Mouse (Mus musculus) frontal cortex, postnatal 14 days (tissue): ENCODE measurements around the gene BC025446.
"Not testable (repeated sequence)": the region's sequence is repeated elsewhere in the genome, so short reads cannot be mapped to it uniquely, and the experiment has no call there.

ENCODE experiments used
- DNase-seq, 2 experiments: peaks; one replicate each; pipeline ENCODE4 v3.0.0; 2022; ENCODE audit warnings: low spot score in 2 of 2

BC025446 gene

DNA sequence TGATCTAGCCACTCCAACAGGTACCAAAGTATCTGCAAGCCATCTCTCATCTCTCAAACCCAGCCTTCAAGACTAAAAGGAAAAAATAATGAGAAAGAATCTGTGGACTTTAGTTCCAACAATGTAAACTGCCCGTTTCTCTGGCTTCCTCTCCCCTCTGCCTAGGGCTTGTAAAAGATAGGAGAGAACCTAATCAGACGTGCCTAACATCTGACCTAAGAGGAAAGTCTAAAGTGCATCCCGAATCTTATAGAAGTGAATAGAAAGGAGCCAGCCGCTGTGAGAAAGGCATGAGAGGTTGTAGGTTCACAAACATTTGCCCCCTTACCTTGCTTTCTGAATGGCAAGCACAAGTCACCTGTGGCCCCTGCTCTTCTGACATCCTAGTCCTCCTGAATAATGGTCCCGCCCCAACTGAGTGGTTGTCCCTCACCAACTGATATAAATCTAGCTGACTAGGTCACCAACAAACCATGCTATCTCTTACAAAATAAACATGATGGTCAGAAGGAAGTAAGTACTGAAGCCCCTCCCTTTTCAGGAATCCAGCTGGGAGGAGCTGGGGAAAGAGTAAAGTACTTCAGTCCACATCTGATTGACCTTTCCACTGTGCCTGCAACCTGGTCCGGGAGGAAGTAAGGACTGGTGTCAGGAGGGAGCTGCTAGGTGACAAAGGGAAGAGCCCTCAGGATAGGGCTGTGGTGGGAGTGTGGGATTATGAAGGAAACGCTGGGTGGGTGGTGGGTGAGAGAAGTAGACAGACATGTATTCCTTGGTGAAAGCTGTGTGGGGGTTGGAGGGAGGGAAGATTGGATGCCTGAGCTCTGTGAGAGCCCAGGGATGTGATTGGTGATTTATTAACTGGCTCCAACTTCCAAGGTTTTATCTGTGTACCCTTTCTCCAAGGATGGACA lies at the start of gene BC025446:
Gene BC025446 (plus strand): TSS at position 599 of the 914 bp plus-strand sequence.
- DNase-seq = no peak

DNA sequence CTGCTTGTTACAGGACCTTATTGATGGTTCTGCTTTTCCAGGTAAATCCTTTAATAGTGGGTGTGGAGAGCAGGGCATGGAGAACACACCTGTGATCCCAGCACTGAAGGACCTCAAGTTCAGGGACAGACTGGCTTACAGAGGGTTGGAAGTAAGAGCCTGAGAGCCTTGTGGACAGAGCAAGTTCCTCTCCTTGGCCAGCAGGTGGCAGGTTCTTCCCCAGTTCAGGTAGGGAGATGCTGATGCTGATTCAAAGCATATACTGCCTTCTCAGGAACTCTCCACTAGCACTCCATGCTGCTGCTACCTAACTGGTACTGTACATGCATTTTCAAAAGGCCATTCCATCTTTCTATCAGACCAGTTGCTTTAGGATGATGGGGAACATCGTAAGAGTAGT lies 40.7 kb upstream of the BC025446 start:
- peak in 1 of 2 experiments; percentile 15 for DNase-seq

DNA sequence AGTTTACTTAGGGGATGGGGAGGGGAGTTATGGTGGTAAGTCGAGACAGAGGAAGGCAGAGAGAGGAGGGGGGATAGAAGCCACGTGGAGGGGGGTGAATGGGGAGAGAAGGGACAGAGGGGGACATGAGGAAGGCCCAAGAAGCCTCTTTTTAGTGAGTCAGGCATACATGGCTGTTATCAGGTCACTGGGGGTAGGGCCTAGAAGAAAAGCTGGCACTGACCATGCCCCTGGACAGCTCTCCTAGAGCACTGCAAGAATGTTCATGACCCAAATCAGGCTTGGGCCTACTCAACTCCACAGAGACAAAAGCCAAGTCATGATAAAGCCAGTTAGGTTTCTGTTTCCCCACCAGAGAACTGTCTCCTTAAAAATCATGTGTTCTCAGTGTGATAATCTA lies 29.9 kb upstream of the BC025446 start:
- no peak for DNase-seq

DNA sequence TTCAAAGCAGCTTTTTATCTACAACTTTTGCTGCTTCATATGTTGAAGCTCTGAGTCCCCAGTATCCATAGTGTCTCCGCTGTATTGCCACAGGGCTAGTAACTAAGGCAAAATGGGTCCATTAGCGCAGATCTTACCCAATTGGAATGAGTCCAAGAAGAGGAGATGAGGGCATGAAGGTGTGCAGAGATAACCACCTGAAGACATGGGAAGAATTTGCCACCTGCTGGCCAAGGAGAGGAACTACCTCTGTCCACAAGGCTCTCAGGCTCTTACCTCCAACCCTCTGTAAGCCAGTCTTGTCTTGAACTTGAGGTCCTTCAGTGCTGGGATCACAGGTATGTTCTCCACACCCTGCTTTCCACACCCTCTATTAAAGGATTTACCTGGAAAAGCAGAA lies 27.1 kb upstream of the BC025446 start:
- DNase-seq = no peak

DNA sequence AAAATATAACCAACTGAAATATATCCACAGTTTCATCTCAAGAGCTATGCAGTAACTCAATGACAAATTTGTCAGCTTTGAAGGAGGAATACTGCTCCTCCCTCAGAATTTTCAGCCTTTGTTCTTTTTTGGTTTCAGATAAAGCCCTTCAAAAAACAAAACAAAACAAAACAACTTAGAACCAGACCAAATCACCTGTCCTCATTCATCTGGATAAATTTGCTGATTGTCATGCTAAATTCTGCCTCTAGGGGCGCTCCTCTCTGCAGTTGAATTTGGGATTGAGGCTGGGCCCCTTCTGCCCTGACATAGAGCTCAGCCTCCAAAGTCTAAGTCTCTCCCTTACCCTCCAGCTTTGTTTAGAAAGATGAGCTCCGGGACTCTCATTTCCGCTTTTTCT lies 25.6 kb upstream of the BC025446 start:
- not testable (repeated sequence) for DNase-seq

DNA sequence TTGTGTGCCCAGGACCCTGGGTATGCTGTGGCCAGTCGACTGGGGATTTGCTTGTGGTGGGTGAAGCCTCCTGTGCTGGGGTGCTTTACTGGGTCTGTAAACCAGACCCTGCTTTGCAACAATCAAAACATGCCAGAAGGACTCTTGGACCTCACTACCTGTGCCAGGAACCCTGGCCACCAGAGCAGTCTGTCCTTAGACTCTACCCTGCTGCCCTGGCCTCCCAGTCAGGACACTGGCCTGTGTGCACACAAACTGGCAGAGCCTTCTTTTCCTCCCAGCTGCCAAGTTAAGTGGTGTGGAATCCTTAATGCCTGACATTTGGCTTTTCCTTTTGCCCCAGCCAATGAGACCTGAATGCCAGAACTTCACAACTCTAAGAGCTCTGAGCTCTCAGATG lies 655 bp downstream of the BC025446 start:
- DNase-seq = no peak

DNA sequence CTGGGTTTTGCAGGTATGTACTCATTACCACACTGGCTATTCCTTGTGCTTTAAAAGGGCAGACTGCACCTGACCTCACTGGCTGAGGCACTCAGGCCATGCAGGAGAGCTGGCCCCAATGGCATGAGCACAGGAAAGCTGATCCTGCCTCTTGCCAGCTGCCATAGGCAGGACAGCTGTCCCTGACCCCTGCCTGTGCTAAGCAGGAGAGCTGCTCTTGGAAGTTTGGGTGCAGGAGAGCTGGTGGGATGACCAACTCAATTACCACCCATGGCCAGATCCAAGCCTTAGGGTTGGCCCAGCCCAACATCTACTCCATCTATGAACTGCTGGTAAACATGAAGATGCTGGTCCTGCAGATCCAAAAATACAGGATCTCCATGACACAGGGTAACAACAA lies 5.8 kb downstream of the BC025446 start:
- no peak for DNase-seq

DNA sequence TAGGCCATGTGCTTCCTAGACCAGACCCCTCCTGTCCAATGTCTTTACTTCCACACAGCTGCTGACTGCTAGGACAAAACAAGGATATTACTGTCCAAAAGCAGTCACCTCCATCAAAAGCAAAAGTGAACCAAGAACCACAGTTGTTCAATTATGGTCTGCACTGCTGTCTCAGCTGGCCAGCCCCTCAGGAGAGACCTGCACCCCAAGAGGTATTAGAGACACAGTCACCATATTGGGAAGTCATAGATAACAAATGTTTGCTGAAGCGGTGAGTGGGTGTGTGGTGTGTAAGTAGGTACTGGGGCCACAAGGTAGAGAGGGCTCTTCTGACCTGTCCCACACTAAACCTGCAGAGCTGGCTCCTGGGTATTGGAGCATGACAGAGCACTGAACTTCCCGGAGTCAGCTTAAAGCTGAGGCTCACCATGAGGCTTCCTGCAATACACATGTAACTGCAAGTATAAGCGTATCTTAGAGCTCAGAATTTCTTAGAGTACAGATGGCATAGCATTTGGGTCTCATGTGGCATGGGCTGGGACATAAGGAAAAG lies 21.6 kb downstream of the BC025446 start:
- no peak for DNase-seq

DNA sequence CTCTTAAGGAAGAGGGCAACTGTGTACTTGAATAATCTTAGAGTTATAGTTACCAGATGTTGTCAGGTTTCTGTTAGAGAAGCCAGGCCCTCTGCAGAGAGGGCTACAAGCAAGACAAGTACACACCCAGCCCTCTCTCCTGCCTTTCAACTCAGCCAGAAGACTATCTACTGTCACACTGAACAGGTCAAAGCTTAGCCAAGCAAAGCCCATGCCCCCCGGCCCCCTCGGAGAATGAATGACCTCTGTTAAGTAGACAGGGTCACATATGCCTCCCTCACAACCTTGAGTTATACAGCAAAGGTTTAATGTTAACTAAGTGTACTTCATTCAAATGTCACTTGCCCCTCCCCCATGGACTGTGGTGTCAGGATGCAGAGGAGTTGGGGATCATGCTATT lies 24.4 kb downstream of the BC025446 start:
- no peak for DNase-seq

DNA sequence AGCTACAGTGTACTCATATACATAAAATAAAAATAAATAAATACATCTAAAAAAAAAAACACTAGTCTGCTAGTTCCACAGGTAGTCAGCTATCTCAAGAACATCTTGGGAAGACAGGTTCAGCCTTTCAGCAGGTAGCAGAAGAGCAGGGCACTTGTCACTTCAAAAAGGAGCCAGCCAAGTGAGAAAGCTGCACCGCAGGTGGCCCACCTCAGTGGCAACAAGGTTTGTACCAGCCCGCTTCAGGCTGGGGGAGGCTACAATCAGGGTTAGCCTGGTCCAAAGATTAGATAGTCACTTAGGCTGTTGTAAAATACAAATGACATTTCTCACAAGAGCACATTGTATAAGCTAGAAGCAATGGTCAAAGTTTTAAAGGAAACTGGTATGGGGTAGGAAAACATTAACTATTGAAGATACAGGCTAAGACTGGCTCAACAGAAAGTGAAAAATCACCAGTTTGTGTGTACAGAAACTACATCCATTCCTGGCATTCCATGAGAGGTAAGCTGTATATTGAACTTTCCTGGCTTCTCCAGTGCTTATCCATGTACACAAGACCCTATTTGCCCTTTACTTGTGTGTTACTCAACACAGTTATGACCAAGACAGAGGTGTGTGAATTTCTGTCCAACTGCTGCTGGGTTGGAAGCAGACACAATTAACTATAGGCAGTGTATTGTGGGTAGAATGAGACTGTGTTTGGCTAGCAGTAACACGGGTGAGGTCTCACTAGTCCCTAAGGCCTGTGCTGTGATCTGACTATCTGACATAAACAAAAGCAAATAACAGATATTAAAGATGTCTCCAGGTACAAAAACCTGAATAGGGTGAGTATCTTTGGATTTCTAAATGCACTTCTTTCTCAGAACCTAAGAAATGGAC lies 26.8 kb downstream of the BC025446 start:
- DNase-seq = no peak

DNA sequence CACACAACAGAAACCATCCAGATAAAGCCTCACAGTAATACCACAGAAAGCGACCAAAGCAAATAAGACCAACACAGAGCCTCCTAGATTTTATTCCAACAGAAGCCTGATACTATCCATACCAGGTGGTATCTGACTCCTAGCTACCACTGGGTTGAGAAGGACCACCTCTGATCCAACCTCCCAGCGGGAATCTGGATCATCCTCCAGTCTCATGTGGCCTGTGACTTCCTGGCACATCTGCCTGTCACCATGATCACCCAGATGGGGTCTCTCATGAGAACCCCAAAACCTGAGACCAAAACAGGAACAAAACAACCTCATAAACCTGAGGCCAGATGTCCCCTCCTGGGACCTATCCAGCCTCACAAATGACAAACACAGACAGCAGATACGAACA lies 38.5 kb downstream of the BC025446 start:
- DNase-seq = no peak

DNA sequence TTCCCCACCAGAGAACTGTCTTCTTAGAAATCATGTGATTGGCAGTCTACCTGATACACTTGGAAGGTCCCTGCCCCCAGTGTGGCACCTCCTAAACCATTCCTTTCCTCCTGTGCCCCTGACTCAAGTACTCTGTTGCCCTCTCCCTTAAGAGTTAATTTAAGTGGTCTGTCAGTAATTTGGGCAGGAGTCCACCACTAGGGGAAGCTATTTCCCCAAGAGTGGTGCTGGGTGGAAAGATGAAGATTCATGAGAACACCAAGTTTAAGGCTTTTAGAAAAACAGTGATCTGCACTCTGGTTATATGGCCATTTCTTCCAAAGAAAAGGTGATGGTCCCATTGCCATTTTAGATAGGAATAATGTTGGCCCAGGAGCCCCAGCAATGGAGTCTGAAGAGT lies 49.7 kb downstream of the BC025446 start:
- no peak for DNase-seq

DNA sequence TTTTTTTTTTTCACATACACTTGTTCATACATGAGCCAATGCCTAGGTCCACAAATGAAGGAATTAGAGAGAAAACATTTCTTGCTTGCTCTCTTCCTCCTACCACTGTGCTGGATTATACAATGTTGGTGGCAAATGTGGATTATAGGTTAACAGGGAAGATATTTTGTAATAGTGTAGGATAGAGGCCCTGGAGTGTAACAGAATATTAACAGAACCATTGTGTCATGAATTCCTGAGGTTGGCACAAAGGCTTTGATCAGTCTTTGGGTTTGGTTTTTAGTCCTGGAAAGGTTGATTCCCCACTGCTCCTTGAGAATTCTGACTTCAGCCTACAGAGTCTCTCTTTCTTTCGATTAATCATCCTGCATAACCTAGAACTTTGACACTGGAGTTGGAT lies 50.5 kb downstream of the BC025446 start:
- DNase-seq = no peak

DNA sequence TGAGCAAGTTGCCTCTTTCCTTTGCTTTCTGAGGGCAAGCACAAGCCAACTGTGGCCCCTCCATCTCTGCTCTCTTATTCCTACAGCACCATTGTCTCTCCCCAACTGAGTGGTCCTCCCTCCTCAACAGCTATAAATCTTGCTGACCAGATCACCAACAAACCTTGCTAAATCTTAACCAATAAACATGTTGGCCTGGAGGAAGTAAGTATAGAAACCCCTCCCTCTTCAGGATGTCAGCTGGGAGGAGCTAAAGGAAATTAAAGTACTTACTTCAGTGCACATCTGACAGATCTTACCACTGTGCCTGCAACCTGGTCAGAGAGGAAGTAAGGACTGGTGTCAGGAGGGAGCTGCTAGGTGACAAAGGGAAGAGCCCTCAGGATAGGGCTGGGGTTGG lies 51.9 kb downstream of the BC025446 start, which contains the start of gene Ly6f:
Gene Ly6f (plus strand): TSS at position 301 of the 400 bp plus-strand sequence.
- no peak for DNase-seq

DNA sequence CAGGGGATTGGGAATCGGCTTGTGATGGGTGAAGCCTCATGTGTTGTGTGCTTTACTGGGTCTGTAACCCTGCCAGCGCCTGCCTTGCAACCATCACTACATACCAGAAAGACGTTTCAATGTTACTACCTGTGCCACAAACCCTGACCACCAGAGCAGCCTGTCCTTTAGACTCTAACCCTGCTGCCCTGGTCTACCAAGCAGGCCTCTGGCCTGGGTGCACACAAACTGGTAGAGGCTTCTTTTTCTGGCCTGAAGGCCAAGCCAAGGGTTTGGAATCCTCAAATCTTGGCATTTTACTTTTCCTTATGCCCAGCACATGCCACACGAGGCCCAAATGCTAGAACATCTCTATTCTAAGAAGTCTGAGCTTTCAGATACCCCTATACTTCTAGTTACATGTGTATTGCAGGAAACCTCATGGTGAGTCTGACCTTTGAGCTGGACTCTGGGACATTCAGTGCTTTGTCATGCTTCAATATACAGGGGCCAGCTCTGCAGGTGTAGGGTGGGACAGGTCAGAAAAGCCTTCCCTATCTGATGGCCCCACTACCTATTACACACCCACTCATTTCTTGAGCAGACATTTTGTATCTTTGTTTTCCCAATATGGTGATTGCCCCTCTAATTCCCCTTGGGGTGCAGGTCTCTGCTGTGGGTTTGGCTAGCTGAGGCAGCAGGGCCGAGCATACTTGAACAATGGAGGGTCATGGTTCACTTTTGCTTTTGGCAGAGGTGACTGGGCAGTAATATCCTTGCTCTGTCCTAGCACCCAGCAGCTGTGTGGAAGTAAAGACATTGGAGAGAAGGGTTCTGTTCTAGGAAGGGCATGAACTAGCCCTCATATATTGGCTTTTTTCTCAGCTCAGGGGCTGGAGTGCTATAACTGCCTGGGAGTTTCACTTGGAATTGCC lies 53.0 kb downstream of the BC025446 start:
- no peak for DNase-seq

DNA sequence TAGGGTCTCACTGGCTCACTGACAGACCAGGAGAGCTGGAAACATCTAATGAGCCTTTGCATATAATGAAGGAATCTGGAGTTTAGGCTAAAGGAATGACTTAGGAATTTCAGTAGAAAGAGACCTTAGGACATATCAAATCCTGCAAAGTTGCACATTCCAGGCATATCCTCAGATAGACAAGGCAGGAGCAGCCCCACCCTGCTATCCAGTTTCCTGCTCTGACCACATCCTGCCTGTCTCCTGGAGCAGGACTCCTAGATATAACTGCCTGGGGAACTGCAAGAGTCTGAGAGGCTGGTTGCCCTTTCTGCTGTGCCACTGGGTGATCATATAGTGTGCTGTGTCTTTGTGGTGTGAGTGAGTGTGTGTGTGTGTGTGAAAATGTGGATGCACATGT lies 54.0 kb downstream of the BC025446 start:
- no peak for DNase-seq

DNA sequence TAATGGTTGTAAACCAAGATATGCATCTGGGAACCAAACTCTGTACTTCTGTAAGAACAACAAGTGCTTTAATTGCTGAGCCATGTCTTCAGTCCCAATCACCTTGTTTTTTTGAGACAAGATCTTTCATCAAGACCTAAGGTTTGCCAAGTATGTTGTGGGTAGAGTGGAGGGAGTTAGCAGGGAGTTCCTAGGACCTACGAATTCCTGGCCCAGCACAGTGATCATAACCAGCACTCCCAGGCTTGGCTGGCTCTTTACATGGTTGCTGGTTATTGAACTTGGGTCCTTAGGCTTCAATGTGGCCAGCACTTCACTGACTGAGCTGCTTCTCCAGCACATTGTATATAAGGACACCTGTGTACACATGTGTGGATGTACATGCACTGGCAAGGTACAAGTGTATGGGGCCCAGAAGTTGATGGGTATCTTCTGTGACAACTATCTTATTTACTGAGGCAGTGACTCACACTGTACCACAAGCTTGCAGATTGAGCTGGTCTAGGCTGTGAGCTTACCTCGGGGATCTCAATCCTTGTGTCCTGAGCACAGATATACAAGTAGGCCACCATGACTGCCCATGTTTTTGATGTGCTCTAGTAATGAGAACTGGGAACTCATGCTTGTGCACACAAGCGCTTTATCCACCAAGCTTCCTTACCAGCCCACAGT lies 54.7 kb downstream of the BC025446 start:
- no peak for DNase-seq

DNA sequence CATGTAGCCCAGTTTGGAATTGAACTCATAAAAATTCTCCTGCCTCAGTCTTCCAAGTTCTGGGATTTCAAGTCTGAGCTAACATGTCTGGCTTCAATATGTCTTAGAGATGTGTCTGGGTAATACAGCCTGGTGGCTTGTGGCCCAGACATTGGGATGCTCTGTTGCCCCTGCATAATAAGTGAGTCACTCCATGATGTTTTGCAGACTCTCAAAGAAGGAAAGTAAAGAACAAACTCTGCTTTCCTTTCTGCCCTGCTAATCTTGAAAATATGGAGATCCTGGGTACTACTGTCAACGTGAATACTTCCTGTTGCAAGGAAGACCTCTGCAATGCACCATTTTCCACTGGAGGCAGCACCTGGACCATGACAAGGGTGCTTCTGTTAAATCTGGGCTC lies 55.2 kb downstream of the BC025446 start:
- no peak for DNase-seq

DNA sequence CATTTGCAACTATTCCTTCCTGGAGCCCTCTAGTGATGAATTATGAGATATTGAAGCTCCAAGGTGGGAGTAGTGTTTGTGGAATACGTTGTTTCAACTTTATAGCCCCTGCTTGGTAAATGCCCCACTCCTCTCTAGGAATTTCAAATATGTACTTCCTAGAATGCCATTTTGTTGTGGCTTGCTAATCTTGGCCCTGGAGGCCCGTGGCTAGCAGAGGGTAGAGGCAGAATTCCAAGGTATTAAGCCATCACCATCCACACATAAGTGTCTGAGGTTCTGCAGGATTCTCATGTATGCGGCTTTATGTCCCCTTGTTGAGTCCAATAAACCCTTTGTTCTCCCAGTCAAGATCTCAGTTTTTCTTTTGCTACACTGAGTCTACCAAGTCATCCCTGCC lies 55.7 kb downstream of the BC025446 start:
- DNase-seq = no peak
